ENCODE assay signal across 21 mouse cellular contexts in the genomic region with DNA sequence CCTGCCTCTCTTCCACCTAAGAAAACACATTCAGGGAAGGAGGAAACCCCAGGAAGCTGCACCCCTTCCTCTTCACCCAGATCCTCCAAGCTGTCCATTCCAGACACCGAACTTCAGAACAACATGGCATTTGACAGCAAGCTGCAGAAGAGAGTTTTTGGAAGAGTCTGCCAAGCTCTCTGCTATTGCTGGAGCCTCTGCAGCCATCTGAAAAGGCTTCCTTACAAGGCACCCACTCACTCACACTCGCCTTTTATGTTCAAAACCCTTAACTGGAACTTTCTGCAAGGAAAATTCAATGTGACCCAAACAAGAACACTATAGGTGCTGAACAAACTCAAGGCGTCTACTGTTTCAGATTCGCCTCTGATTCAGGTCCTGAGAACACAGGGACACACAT. TPM values are rescaled to one million over a fixed set of nuclear protein-coding genes. Genes with fewer than 3 reads are reported as not detected.
DNase-seq lines count a peak whose midpoint lies in the region; ATAC-seq and TF ChIP-seq lines count a peak whose summit lies in the region.
"Had no signal": no experiment of that assay in that cellular context is flagged by ENCODE, and none has a peak within 500 bp of the region (broad histone marks: within the 10 kb centered on the region; RNA-seq: fewer than 3 reads in every experiment).

No protein-coding gene starts in this region.

- no peak overlapping the region for H3K4me3 ChIP-seq in heart, embryonic 16.5 days (ENCODE audit: low read length)
- no peak overlapping the region for H3K4me3 ChIP-seq in lung, postnatal 0 days (ENCODE audit: low read depth, low read length)
- no peak overlapping the region for H3K4me3 ChIP-seq in limb, embryonic 14.5 days (replicated peaks; ENCODE audit: low read length)
- H3K4me3 ChIP-seq in stomach, embryonic 15.5 days (replicated peaks), result 0 out of 2 replicates have a peak overlapping the region, but pooled peaks have one; percentile 11
- H3K4me3 ChIP-seq: heart, adult 2 months; hindbrain, embryonic 13.5 days; neural tube, embryonic 13.5 days had no signal

- H3K27ac ChIP-seq in heart, embryonic 16.5 days (ENCODE audit: low read length), result no peak overlapping the region
- 0 out of 2 replicates have a peak overlapping the region, but pooled peaks have one; percentile 57 for H3K27ac ChIP-seq in lung, postnatal 0 days (ENCODE audit: low read length)
- H3K27ac ChIP-seq in limb, embryonic 14.5 days (replicated peaks; ENCODE audit: low read depth, low read length), result no peak overlapping the region
- peak overlapping the region; percentile 44; the same call in 1 of the 2 replicates for H3K27ac ChIP-seq in stomach, embryonic 15.5 days
- H3K27ac ChIP-seq: heart, adult 2 months; hindbrain, embryonic 13.5 days; neural tube, embryonic 13.5 days had no signal

- ATAC-seq in heart, embryonic 16.5 days (replicated peaks; ENCODE audit: extremely low read depth, insufficient read depth, low FRiP score), result no peak
- ATAC-seq in lung, postnatal 0 days, result no peak
- ATAC-seq in limb, embryonic 14.5 days (ENCODE audit: low FRiP score, low read depth), result no peak
- no peak for ATAC-seq in stomach, embryonic 15.5 days (ENCODE audit: insufficient read depth, low FRiP score, low read depth)

- TF ChIP-seq CTCF in lung, postnatal 0 days (IDR thresholded peaks at IDR 0.05), result no peak

- WGBS in heart, embryonic 16.5 days, result 78% methylated on average over 4 of the region's 4 CpGs
- WGBS in lung, postnatal 0 days, result 50% methylated on average over 4 of the region's 4 CpGs
- 81% methylated on average over 4 of the region's 4 CpGs for WGBS in limb, embryonic 14.5 days
- WGBS in stomach, embryonic 15.5 days, result 69% methylated on average over 4 of the region's 4 CpGs

- no peak overlapping the region for H3K9ac ChIP-seq in heart, embryonic 16.5 days (ENCODE audit: low read length)
- no peak overlapping the region for H3K9ac ChIP-seq in lung, postnatal 0 days (replicated peaks; ENCODE audit: low read depth)
- 0 out of 2 replicates have a peak overlapping the region, but pooled peaks have one; percentile 5 for H3K9ac ChIP-seq in limb, embryonic 14.5 days (ENCODE audit: low read depth, low read length, severe bottlenecking)
- H3K9ac ChIP-seq in stomach, embryonic 15.5 days, result no peak overlapping the region
- H3K9ac ChIP-seq: hindbrain, embryonic 13.5 days; neural tube, embryonic 13.5 days had no signal

- no peaks in the 10 kb centered on the region for H3K27me3 ChIP-seq in heart, embryonic 16.5 days (ENCODE audit: control insufficient read depth, insufficient read depth, low read length)
- H3K27me3 ChIP-seq in lung, postnatal 0 days (replicated peaks; ENCODE audit: insufficient read depth, low read length), result no peaks in the 10 kb centered on the region
- no peaks in the 10 kb centered on the region for H3K27me3 ChIP-seq in limb, embryonic 14.5 days (ENCODE audit: control insufficient read depth, insufficient read depth, low read length)
- H3K27me3 ChIP-seq in stomach, embryonic 15.5 days (replicated peaks), result no peaks in the 10 kb centered on the region
- H3K27me3 ChIP-seq: neural tube, embryonic 13.5 days had no signal

- H3K36me3 ChIP-seq in heart, embryonic 16.5 days (ENCODE audit: control insufficient read depth, insufficient read depth), result no peaks in the 10 kb centered on the region
- no peaks in the 10 kb centered on the region for H3K36me3 ChIP-seq in lung, postnatal 0 days (ENCODE audit: insufficient read depth, low read length)
- H3K36me3 ChIP-seq in limb, embryonic 14.5 days (ENCODE audit: control insufficient read depth, insufficient read depth, low read length), result no peaks in the 10 kb centered on the region
- H3K36me3 ChIP-seq in stomach, embryonic 15.5 days, result no peaks in the 10 kb centered on the region
- H3K36me3 ChIP-seq: G1E; hindbrain, embryonic 13.5 days; neural tube, embryonic 13.5 days had no signal

- intact Hi-C loops in heart, postnatal 14 days (cut with DNase I), result no loop called here

- TF ChIP-seq POLR2A in limb, embryonic 14.5 days (IDR thresholded peaks at IDR 0.05; ENCODE audit: borderline replicate concordance, extremely low read depth, insufficient read depth, insufficient read length), result no peak

- no peak for DNase-seq in heart, postnatal 14 days
- DNase-seq in lung, postnatal 0 days (ENCODE audit: low spot score), result no peak
- DNase-seq in lung, postnatal 25 days (ENCODE audit: low spot score), result no peak
- no peak for DNase-seq in limb, embryonic 14.5 days (ENCODE audit: low spot score)
- no peak for DNase-seq in adrenal gland, postnatal 10 days
- no peak for DNase-seq in thymus, postnatal 25 days
- DNase-seq: adrenal gland, postnatal 25 days; cerebellum, postnatal 14 days; heart, adult 2 months; layer of hippocampus, adult 9-11 months; left cerebral cortex, postnatal 4 days; thymus, adult 18-20 months had no signal

- H3K4me1 ChIP-seq in heart, embryonic 16.5 days (ENCODE audit: control insufficient read depth, insufficient read depth, low read length), result peaks cover 40% of the 10 kb centered on the region
- peaks cover 6% of the 10 kb centered on the region; the same call in 1 of the 2 replicates for H3K4me1 ChIP-seq in lung, postnatal 0 days (ENCODE audit: insufficient read depth, low read depth, low read length)
- peaks cover 5% of the 10 kb centered on the region; the same call in 1 of the 2 replicates for H3K4me1 ChIP-seq in limb, embryonic 14.5 days (ENCODE audit: control insufficient read depth, insufficient read depth, low read length)
- H3K4me1 ChIP-seq in stomach, embryonic 15.5 days, result peaks cover 31% of the 10 kb centered on the region

- peak overlapping the region; percentile 36; the same call in 1 of the 2 replicates for H3K4me2 ChIP-seq in heart, embryonic 16.5 days (ENCODE audit: low read depth, low read length)
- H3K4me2 ChIP-seq in lung, postnatal 0 days (replicated peaks; ENCODE audit: low read depth, low read length), result no peak overlapping the region
- H3K4me2 ChIP-seq in limb, embryonic 14.5 days (replicated peaks; ENCODE audit: low read depth, low read length, severe bottlenecking), result no peak overlapping the region
- H3K4me2 ChIP-seq in stomach, embryonic 15.5 days, result peak overlapping the region; percentile 29; the same call in 1 of the 2 replicates
- H3K4me2 ChIP-seq: hindbrain, embryonic 13.5 days; neural tube, embryonic 13.5 days had no signal

- no peak for TF ChIP-seq EP300 in lung, postnatal 0 days (IDR thresholded peaks at IDR 0.05)

- no peaks in the 10 kb centered on the region for H3K9me3 ChIP-seq in heart, embryonic 16.5 days (replicated peaks; ENCODE audit: control insufficient read depth, low read length)
- no peaks in the 10 kb centered on the region for H3K9me3 ChIP-seq in lung, postnatal 0 days (ENCODE audit: low read length)
- H3K9me3 ChIP-seq in limb, embryonic 14.5 days (ENCODE audit: control insufficient read depth, low read length), result no peaks in the 10 kb centered on the region
- no peaks in the 10 kb centered on the region for H3K9me3 ChIP-seq in stomach, embryonic 15.5 days
- H3K9me3 ChIP-seq: hindbrain, embryonic 13.5 days; neural tube, embryonic 13.5 days had no signal

RNA-seq across cellular contexts. Expression of gene Rab17, which starts 0.8 kb away (rescaled TPM):
- 3.8 and 4.6 TPM in 2 replicates for polyA plus RNA-seq in heart, embryonic 16.5 days (2015; fragmentation: Nextera tagmentation; extraction: Ambion mirVana)
- total RNA-seq in heart, postnatal 14 days (2021), result 1 to 10 TPM; 2.5 to 3.1 TPM
- 1.6 and 2.0 TPM in 2 replicates for polyA plus RNA-seq in lung, postnatal 0 days (2015; fragmentation: Nextera tagmentation; extraction: Ambion mirVana)
- polyA plus RNA-seq in limb, embryonic 14.5 days (2012; rRNA removed), result 0.76 and 0.78 TPM in 2 replicates
- polyA plus RNA-seq in limb, embryonic 14.5 days (2014; fragmentation: Nextera tagmentation; extraction: Ambion mirVana), result 1.0 and 1.6 TPM in 2 replicates
- polyA plus RNA-seq in stomach, embryonic 15.5 days (2015; fragmentation: Nextera tagmentation; extraction: Ambion mirVana), result 9.5 and 14.2 TPM in 2 replicates
- total RNA-seq in adrenal gland, postnatal 10 days (2021), result 1 to 10 TPM; 2.1 to 2.8 TPM
- total RNA-seq: adrenal gland, postnatal 25 days; left cerebral cortex, postnatal 4 days had no signal
- polyA plus RNA-seq: forebrain, embryonic 11.5 days; G1E had no signal

RNA-seq across cellular contexts. Expression of gene Prlh, which starts 15.7 kb away (rescaled TPM):
- polyA plus RNA-seq in heart, embryonic 16.5 days (2015; fragmentation: Nextera tagmentation; extraction: Ambion mirVana), result not detected in 2 replicates
- not detected for total RNA-seq in heart, postnatal 14 days (2021)
- not detected in 2 replicates for polyA plus RNA-seq in lung, postnatal 0 days (2015; fragmentation: Nextera tagmentation; extraction: Ambion mirVana)
- not detected in 2 replicates for polyA plus RNA-seq in limb, embryonic 14.5 days (2012; rRNA removed)
- not detected in 2 replicates for polyA plus RNA-seq in limb, embryonic 14.5 days (2014; fragmentation: Nextera tagmentation; extraction: Ambion mirVana)
- not detected in 2 replicates for polyA plus RNA-seq in stomach, embryonic 15.5 days (2015; fragmentation: Nextera tagmentation; extraction: Ambion mirVana)
- total RNA-seq in adrenal gland, postnatal 10 days (2021), result not detected
- total RNA-seq: adrenal gland, postnatal 25 days; G1E; heart, adult 2 months; left cerebral cortex, postnatal 4 days; megakaryocyte progenitor cell, adult 5-6 weeks had no signal
- polyA plus RNA-seq: C2C12; embryonic facial prominence, embryonic 11.5 days; forebrain, embryonic 11.5 days; G1E; heart, adult 2 months; hindbrain, embryonic 13.5 days; neural tube, embryonic 13.5 days had no signal

RNA-seq across cellular contexts. Expression of gene Lrrfip1, which starts 29.9 kb away (rescaled TPM):
- polyA plus RNA-seq in heart, embryonic 16.5 days (2015; fragmentation: Nextera tagmentation; extraction: Ambion mirVana), result 156 TPM in 2 replicates
- total RNA-seq in heart, postnatal 14 days (2021), result 100 to 1,000 TPM; 101 to 109 TPM
- polyA plus RNA-seq in lung, postnatal 0 days (2015; fragmentation: Nextera tagmentation; extraction: Ambion mirVana), result 83.1 and 101 TPM in 2 replicates
- 27.6 and 41.6 TPM in 2 replicates for polyA plus RNA-seq in limb, embryonic 14.5 days (2012; rRNA removed)
- 41.6 and 44.3 TPM in 2 replicates for polyA plus RNA-seq in limb, embryonic 14.5 days (2014; fragmentation: Nextera tagmentation; extraction: Ambion mirVana)
- 64.9 and 65.4 TPM in 2 replicates for polyA plus RNA-seq in stomach, embryonic 15.5 days (2015; fragmentation: Nextera tagmentation; extraction: Ambion mirVana)
- 10 to 100 TPM; 42.7 to 57.2 TPM for total RNA-seq in adrenal gland, postnatal 10 days (2021)
- polyA plus RNA-seq: G1E had no signal

RNA-seq across cellular contexts. Expression of gene Mlph, which starts 53.8 kb away (rescaled TPM):
- polyA plus RNA-seq in heart, embryonic 16.5 days (2015; fragmentation: Nextera tagmentation; extraction: Ambion mirVana), result 0.33 and 0.66 TPM in 2 replicates
- total RNA-seq in heart, postnatal 14 days (2021), result under 1 TPM; 0.41 to 0.86 TPM
- polyA plus RNA-seq in lung, postnatal 0 days (2015; fragmentation: Nextera tagmentation; extraction: Ambion mirVana), result 2.4 and 2.7 TPM in 2 replicates
- polyA plus RNA-seq in limb, embryonic 14.5 days (2012; rRNA removed), result 1.2 and 1.3 TPM in 2 replicates
- polyA plus RNA-seq in limb, embryonic 14.5 days (2014; fragmentation: Nextera tagmentation; extraction: Ambion mirVana), result 0.32 and 1.5 TPM in 2 replicates
- 1.8 and 2.3 TPM in 2 replicates for polyA plus RNA-seq in stomach, embryonic 15.5 days (2015; fragmentation: Nextera tagmentation; extraction: Ambion mirVana)
- total RNA-seq in adrenal gland, postnatal 10 days (2021), result 1 to 10 TPM; 1.6 to 1.9 TPM
- total RNA-seq: G1E had no signal
- polyA plus RNA-seq: G1E had no signal

Comparison
In these comparisons a context has a peak if more than half of its experiments do, and no peak if none do; other contexts are left out.
1. H3K27ac ChIP-seq: peak in lung, postnatal 0 days (single experiment) and stomach, embryonic 15.5 days (single experiment); none in heart, embryonic 16.5 days (single experiment) and limb, embryonic 14.5 days (single experiment).
2. H3K4me2 ChIP-seq: peak in heart, embryonic 16.5 days (single experiment) and stomach, embryonic 15.5 days (single experiment); none in lung, postnatal 0 days (single experiment) and limb, embryonic 14.5 days (single experiment).